Mouse (Mus musculus) stomach, embryonic 14.5 days (tissue): ENCODE measurements at regions not wholly inside any gene's neighbourhood (a gene's known extent, or its start where the extent isn't known, plus 50 kb on each side); places are given as distances from the start of the nearest gene placed in this dataset.

Source experiments
- ATAC-seq: fragments of 200-750 bp; cut with Nextera tagmentation; 2 replicates; pipeline ENCODE4 v1.8.0; 2017; ENCODE audit warnings: low read depth, moderate TSS enrichment; ENCODE audit not compliant: insufficient number of reproducible peaks, insufficient read depth, low FRiP score
- H3K27ac ChIP-seq: fragments of 300-500 bp; sonication (generic); 2 replicates; pipeline ENCODE4 v1.5.1; 2014; ENCODE audit warnings: mild to moderate bottlenecking, low read length, moderate library complexity, mixed read lengths
- H3K27me3 ChIP-seq: fragments of 300-500 bp; sonication (generic); 2 replicates; pipeline ENCODE4 v1.6.1; 2014; ENCODE audit warnings: low read length, control low read depth, mixed read lengths; ENCODE audit not compliant: control insufficient read depth, insufficient read depth
- H3K36me3 ChIP-seq: fragments of 300-500 bp; sonication (generic); 2 replicates; pipeline ENCODE4 v1.6.1; 2014; ENCODE audit warnings: mild to moderate bottlenecking, control low read depth, low read length, moderate library complexity, mixed read lengths; ENCODE audit not compliant: control insufficient read depth, insufficient read depth
- H3K4me1 ChIP-seq: fragments of 300-500 bp; sonication (generic); 2 replicates; pipeline ENCODE4 v1.6.1; 2014; ENCODE audit warnings: low read length, control low read depth, mixed read lengths; ENCODE audit not compliant: control insufficient read depth, insufficient read depth
- H3K4me2 ChIP-seq: fragments of 300-500 bp; sonication (generic); replicated peaks from 2 replicates; pipeline ENCODE4 v1.6.1; 2014; ENCODE audit warnings: low read depth, low read length, control low read depth
- H3K4me3 ChIP-seq: fragments of 300-500 bp; sonication (generic); 2 replicates; pipeline ENCODE4 v1.5.1; 2014; ENCODE audit warnings: low read depth, low read length, control low read depth
- H3K9ac ChIP-seq: fragments of 300-500 bp; sonication (generic); replicated peaks from 2 replicates; pipeline ENCODE4 v1.6.1; 2014; ENCODE audit warnings: low read depth, mild to moderate bottlenecking, control low read depth, low read length, moderate library complexity, mixed read lengths
- H3K9me3 ChIP-seq: fragments of 300-500 bp; sonication (generic); 2 replicates; pipeline ENCODE4 v1.6.1; 2016; ENCODE audit warnings: low read depth, low read length, control low read depth; ENCODE audit not compliant: control insufficient read depth
- WGBS: fragments of 180-500 bp; shearing (Covaris S2); extraction: QIAGEN DNeasy Blood & Tissue Kit; methylation state at CpG from one replicate; pipeline ENCODE4 v1.1.7; 2014; 5-methylcytosine and 5-hydroxymethylcytosine counted together

DNA sequence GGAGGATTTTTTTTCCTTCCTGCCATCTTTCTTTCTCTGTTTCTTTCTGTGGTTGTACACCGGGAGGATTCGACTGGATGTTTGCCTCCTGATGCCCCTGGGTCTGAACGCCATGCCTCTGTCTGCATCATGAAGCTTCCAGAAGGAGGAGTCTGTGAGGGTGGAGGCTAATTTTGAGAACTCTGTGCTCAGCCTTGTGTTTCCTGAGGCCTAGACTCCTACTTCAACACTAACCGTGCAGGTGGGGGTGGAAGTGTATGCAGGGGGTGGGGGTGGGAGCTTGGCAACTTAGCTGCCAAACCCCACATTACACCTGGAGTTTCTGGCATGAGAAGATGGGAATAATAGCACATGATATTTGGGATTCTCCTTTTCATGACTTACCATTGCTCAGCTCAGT is 82.0 kb upstream of the Sorcs3 start:
- H3K4me3 ChIP-seq, result no peak overlapping the region
- no peak overlapping the region for H3K4me2 ChIP-seq
- no peaks in the 10 kb centered on the region for H3K27me3 ChIP-seq
- no peaks in the 10 kb centered on the region for H3K36me3 ChIP-seq
- no peak for ATAC-seq
- H3K27ac ChIP-seq, result no peak overlapping the region
- no peaks in the 10 kb centered on the region for H3K4me1 ChIP-seq
- no peak overlapping the region for H3K9ac ChIP-seq
- H3K9me3 ChIP-seq, result no peaks in the 10 kb centered on the region
- WGBS, result 78% methylated on average over 4 of the region's 4 CpGs

GRCm38 (mm10) chr19:48125731-48126130 is 80.1 kb upstream of the Sorcs3 start:
- Histone ChIP-seq H3K4me2 (no peak overlapping the region), H3K9ac (no peak overlapping the region), H3K27ac (no peak overlapping the region), H3K36me3 (no peaks in the 10 kb centered on the region), H3K4me3 (no peak overlapping the region), H3K4me1 (no peaks in the 10 kb centered on the region), H3K9me3 (no peaks in the 10 kb centered on the region), H3K27me3 (no peaks in the 10 kb centered on the region)
- WGBS, result 77% methylated on average over 6 of the region's 6 CpGs
- ATAC-seq, result no peak

- no peak overlapping the region for H3K27ac ChIP-seq
- no peaks in the 10 kb centered on the region for H3K4me1 ChIP-seq
- no peak overlapping the region for H3K4me2 ChIP-seq
- WGBS, result 44% methylated on average over 12 of the region's 12 CpGs
- H3K27me3 ChIP-seq, result no peaks in the 10 kb centered on the region
- H3K4me3 ChIP-seq, result no peak overlapping the region
- no peaks in the 10 kb centered on the region for H3K36me3 ChIP-seq
- H3K9me3 ChIP-seq, result no peaks in the 10 kb centered on the region
- no peak for ATAC-seq
- no peak overlapping the region for H3K9ac ChIP-seq
Measured at GRCm38 (mm10) chr19:48128089-48128488, 77.7 kb upstream of the Sorcs3 start.

- H3K4me3 ChIP-seq, result no peak overlapping the region
- no peaks in the 10 kb centered on the region for H3K36me3 ChIP-seq
- no peak for ATAC-seq
- H3K27me3 ChIP-seq, result no peaks in the 10 kb centered on the region
- no peaks in the 10 kb centered on the region for H3K9me3 ChIP-seq
- 64% methylated on average over 8 of the region's 8 CpGs for WGBS
- H3K27ac ChIP-seq, result no peak overlapping the region
- no peak overlapping the region for H3K9ac ChIP-seq
- H3K4me1 ChIP-seq, result no peaks in the 10 kb centered on the region
- no peak overlapping the region for H3K4me2 ChIP-seq
Measured at GRCm38 (mm10) chr19:48136231-48136630, 69.6 kb upstream of the Sorcs3 start.

GRCm38 (mm10) chr19:48144129-48144528 is 61.7 kb upstream of the Sorcs3 start:
- H3K9ac ChIP-seq, result no peak overlapping the region
- no peak overlapping the region for H3K27ac ChIP-seq
- no peaks in the 10 kb centered on the region for H3K4me1 ChIP-seq
- ATAC-seq, result 0 out of 2 replicates have a peak, but pooled peaks have one; percentile 10
- no peaks in the 10 kb centered on the region for H3K9me3 ChIP-seq
- 32% methylated on average over 1 of the region's 1 CpGs for WGBS
- H3K36me3 ChIP-seq, result no peaks in the 10 kb centered on the region
- no peaks in the 10 kb centered on the region for H3K27me3 ChIP-seq
- no peak overlapping the region for H3K4me2 ChIP-seq
- no peak overlapping the region for H3K4me3 ChIP-seq
